Mouse (Mus musculus) v-Abl transformed pro-B cells (cell line): Measurements from ENCODE around the gene Reep3.
"Not testable (repeated sequence)": the region's sequence is repeated elsewhere in the genome, so short reads cannot be mapped to it uniquely, and the experiment has no call there.

ENCODE experiments used
- in situ Hi-C, 2 experiments: fragments of 400-800 bp; cut with MboI; formaldehyde crosslinking; loops; one replicate each; pipeline ENCODE4 v1.15.1; 2025; ENCODE audit not compliant: unreplicated experiment in 2 of 2

Reep3 gene

DNA sequence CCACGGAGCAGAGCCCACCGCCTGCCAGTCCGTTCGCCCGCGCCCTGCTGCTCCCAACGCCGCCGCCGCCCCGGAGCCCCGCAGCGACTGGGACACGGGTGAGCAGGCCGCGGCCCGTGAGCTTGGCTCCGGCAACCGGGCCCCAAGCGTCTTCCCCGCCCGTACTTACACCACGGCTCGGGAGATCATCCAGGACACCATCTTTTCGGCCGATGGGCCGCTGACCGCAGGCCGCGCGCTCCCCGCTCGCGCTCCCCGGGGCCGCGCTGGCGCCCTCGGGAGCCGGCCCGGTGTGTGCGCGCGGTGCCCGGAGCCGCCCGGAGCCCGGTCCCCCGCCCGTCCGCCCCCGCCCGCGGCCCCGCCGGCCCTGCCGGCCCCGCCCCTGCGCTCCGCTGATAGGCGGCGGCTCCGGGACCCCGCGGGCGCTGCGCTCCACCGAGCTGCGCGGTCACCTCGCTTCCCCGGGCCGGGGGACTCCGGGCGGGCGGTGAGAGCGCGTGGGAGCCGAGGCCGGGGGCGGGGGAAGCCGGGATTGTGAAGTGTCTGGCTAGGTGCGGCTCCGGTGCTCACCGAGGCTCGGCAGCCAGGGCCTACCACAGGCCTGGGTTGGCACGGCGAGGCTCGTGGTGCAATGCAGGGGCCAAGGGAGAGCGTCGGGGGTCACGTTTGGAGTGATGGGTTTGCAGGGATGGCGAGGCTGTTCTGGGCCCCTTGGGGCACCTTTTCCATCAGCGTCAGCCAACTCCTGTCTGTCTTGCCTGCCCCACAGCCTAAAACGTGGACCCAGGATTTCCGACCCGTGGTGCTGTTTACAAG is at the start of gene Reep3:
Reep3 (minus strand) TSS at position 325 of the 816 bp plus-strand sequence.
- in situ Hi-C loops = loop anchor here in 1 of 2 experiments (5.0 to 25.0 kb wide), 5 partner anchors 92 to 665 kb away; partner anchors contain the start of genes Ado and Egr2

DNA sequence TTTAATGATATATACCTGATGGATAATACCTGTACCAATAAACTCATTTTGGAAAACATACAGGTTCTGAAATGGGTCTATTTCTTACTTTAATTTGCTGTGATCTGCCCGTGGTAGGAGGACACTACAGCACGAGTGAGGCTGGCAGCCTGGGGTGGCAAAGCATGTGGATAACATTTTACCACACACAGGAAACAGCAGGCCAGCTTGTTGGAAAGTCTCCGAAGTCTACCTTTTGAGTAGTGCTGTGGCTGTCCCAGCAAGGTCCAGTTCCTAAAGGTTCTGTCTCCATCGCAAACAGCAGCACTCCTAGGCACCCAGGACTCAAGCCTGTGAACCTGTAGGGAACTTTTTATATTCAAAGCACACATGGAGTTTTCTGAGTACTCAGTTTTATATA is 48.9 kb upstream of the Reep3 start:
- in situ Hi-C loops = no loop called here

DNA sequence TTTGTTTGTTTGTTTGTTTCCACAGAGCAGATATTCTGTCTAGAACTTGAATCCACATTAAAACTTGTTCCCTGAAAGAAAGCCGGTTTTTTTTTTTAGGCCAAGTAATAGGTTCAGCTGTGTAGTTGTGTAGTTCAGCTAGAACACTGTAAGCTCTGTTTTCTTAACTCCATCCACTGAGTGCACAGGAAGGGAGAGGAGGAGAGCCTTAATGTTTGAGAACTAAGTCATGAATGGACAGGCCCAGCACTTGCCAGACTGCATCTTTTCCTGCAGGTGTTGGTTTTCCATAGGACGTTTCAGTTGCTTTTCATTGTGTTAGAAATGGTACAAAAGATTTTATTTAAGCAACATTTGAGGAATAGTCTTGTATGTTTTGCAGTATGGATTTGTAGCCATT is 47.5 kb upstream of the Reep3 start:
- in situ Hi-C loops = no loop called here

- in situ Hi-C loops = no loop called here
These were observed 46.9 kb upstream of the Reep3 start for GRCm38 (mm10) chr10:67143661-67144060.

- in situ Hi-C loops = no loop called here
These were observed 40.7 kb upstream of the Reep3 start for GRCm38 (mm10) chr10:67137437-67137836.

GRCm38 (mm10) chr10:67134322-67134721 is 37.6 kb upstream of the Reep3 start:
- in situ Hi-C loops = no loop called here

GRCm38 (mm10) chr10:67131709-67132108 is 35.0 kb upstream of the Reep3 start:
- in situ Hi-C loops = no loop called here

- in situ Hi-C loops = no loop called here
These were observed 32.8 kb upstream of the Reep3 start for GRCm38 (mm10) chr10:67129531-67129930.

- in situ Hi-C loops = no loop called here
These were observed 30.4 kb upstream of the Reep3 start for GRCm38 (mm10) chr10:67126859-67127758.

- in situ Hi-C loops = no loop called here
These were observed 29.5 kb upstream of the Reep3 start for GRCm38 (mm10) chr10:67126061-67126858.

DNA sequence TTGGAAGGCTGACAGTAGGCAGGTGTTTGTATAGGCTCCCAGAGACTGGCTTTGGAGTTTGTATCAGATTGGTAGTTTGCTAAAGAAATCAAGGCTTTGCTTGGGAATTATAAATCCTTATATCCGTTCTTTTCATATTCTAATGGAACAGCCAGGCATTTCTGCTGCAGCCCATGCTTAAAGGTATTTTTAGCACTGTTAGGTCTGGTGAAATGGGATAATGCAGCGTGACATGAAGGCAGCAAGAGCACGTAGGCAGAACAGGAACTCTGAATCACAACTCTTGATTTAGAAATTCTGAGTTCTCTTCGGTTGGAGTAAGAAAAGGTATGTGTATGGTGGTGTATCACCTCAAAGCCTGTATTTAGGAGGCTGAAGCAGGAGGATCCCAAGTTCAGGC is 27.4 kb upstream of the Reep3 start:
- in situ Hi-C loops = no loop called here

DNA sequence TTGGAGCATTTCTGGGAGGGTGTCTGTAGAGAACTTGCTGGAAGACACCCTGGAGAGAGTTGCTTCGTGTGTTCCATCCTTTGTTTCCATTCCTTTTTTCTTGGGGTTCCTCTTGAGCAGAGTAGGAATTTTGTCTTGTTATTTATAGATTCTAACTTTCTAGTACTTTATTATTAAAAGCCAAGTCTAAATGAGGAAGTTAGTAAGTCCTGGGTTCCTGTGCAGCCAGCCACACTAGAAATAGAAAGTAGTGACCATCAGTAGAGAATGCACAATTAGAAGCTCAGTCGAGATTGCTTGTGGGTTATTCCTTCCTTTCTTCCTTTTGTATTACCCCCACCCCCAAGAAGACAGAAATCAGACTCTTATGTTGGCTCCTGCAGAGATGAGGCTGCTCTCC is 27.0 kb upstream of the Reep3 start:
- in situ Hi-C loops = no loop called here

DNA sequence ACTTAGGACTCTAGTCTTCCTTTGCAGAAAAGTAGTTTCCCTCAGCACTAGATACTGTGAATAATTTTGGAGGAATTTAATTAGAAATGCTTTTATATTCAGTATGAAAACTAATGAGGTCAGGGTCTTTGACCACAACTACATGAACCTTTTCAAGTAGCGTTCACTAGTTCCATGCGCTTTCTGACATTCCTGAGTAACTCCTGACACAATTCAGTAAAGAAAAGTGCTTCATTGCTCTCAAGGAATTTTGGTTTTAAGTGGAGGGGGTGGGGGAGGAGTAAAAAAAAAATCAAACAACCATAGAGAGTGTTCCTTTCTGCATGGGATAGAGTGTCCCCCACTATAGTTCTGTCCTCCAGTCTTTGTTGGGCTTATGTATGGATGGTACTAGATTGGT is 23.9 kb upstream of the Reep3 start:
- in situ Hi-C loops = no loop called here

- in situ Hi-C loops = no loop called here
These were observed 23.4 kb upstream of the Reep3 start for GRCm38 (mm10) chr10:67120180-67120579.

GRCm38 (mm10) chr10:67119291-67119690 is 22.5 kb upstream of the Reep3 start:
- in situ Hi-C loops = no loop called here

GRCm38 (mm10) chr10:67116251-67116650 is 19.5 kb upstream of the Reep3 start:
- in situ Hi-C loops = no loop called here

DNA sequence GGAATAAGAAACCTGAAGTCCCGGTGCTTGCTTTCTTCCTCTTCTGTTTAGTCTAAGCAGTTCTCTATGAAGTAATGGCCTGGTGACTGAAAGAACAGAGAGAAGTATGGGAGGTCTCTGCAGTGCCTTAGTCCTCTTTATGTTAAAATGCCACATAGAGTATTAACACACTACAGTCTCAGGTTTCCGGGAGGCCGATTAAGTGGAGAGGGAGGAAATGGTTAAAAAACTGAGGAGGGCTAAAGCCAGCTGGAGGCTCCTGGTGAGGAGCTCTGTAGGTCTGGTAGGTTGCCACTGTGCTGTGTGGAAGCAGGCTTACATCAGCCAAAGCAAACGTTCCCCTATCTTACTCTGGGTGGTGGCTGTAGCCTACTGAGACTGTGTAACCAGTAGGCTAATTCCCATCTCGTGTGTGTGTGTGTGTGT is 18.9 kb upstream of the Reep3 start:
- in situ Hi-C loops = no loop called here

- in situ Hi-C loops = no loop called here
These were observed 18.4 kb upstream of the Reep3 start for GRCm38 (mm10) chr10:67115115-67115514.

DNA sequence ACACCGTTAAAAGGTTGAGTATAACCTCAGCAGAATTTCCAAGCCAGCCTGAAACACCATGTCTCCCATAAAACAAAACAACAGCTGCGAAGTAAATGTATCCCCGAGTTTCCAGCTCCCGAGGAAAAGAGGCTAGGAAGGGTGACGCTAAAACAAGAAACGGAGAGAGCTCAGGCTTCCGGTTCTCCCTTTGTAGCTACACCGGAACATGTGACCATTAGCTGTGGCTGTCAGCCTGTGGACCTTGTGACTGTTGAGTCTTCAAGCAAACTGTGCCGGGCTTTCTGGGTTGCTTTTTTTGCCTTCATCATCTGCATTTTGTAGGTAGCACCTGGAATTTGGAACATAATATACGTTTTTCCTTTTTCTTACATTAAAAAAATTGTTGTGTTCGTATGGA is 17.1 kb upstream of the Reep3 start:
- in situ Hi-C loops = no loop called here

DNA sequence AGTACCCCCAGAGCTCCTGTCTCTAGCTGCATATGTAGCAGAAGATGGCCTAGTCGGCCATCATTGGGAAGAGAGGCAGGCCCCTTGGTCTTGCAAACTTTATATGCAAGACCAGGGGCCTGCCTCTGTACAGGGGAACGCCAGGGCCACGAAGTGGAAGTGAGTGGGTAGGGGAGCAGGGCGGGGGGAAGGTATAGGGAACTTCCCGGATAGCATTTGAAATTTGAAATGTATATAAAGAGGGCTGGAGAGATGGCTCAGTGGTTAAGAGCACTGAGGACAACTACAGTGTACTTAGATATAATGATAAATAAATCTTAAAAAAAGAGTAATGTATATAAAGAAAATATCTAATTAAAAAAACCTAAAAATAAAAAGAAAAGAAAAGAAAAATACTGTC is 16.2 kb upstream of the Reep3 start:
- in situ Hi-C loops = not testable (repeated sequence)

GRCm38 (mm10) chr10:67111799-67112177 is 15.0 kb upstream of the Reep3 start:
- in situ Hi-C loops = no loop called here
